Comparison of ENCODE assay signal across 27 mouse cellular contexts in genomic region chr1:193244235-193244634, GRCm38 (mm10). TPM values are rescaled to one million over a fixed set of nuclear protein-coding genes. Genes with fewer than 3 reads are reported as not detected.
DNase-seq lines count a peak whose midpoint lies in the region; ATAC-seq and TF ChIP-seq lines count a peak whose summit lies in the region.
"Had no signal": no experiment of that assay in that cellular context is flagged by ENCODE, and none has a peak within 500 bp of the region (broad histone marks: within the 10 kb centered on the region; RNA-seq: fewer than 3 reads in every experiment).

No protein-coding gene starts in this region.

- no peak for DNase-seq in heart, adult 18-20 months
- DNase-seq in heart, postnatal 0 days (ENCODE audit: low spot score): no peak
- DNase-seq in heart, adult 11 months: no peak
- no peak for DNase-seq in lung, adult 18-20 months
- DNase-seq: adrenal gland, adult 8-10 months; cerebellum, adult 18-20 months; kidney, adult 18-20 months; left cerebral cortex, postnatal 4 days; lung, postnatal 36 days; retina, postnatal 1 day; thymus, postnatal 25 days had no signal

- no peak for TF ChIP-seq POLR2A in myocyte (IDR thresholded peaks at IDR 0.05; ENCODE audit: insufficient read length, low read depth)

- H3K27ac ChIP-seq in heart, embryonic 11.5 days (ENCODE audit: low read depth, low read length): peak overlapping the region; percentile 88; the same call in 1 of the 2 replicates
- peak overlapping the region; percentile 81; the same call in 1 of the 2 replicates for H3K27ac ChIP-seq in heart, postnatal 0 days (ENCODE audit: low read depth)
- peak overlapping the region; percentile 53; the same call in 1 of the 2 replicates for H3K27ac ChIP-seq in forebrain, embryonic 16.5 days (ENCODE audit: low read length)
- H3K27ac ChIP-seq: kidney, postnatal 0 days; liver, embryonic 14.5 days; lung, embryonic 15.5 days; midbrain, embryonic 13.5 days; neural tube, embryonic 12.5 days; stomach, embryonic 15.5 days had no signal

- no peak overlapping the region for H3K4me2 ChIP-seq in heart, embryonic 11.5 days
- no peak overlapping the region for H3K4me2 ChIP-seq in heart, postnatal 0 days (ENCODE audit: low read depth, low read length)
- H3K4me2 ChIP-seq in forebrain, embryonic 16.5 days (ENCODE audit: low read length): no peak overlapping the region
- H3K4me2 ChIP-seq in myocyte (ENCODE audit: low read depth): peak overlapping the region; percentile 44
- H3K4me2 ChIP-seq: limb, embryonic 15.5 days; lung, embryonic 15.5 days; midbrain, embryonic 13.5 days; neural tube, embryonic 12.5 days; stomach, embryonic 15.5 days had no signal

- no peak for TF ChIP-seq EP300 in heart, postnatal 0 days (IDR thresholded peaks at IDR 0.05; ENCODE audit: low read depth)

- H3K9ac ChIP-seq in heart, embryonic 11.5 days (ENCODE audit: low read depth, low read length): no peak overlapping the region
- H3K9ac ChIP-seq in heart, postnatal 0 days (replicated peaks; ENCODE audit: low read depth, low read length): no peak overlapping the region
- H3K9ac ChIP-seq in forebrain, embryonic 16.5 days (replicated peaks; ENCODE audit: low read depth, low read length): no peak overlapping the region
- H3K9ac ChIP-seq: limb, embryonic 15.5 days; liver, embryonic 14.5 days; lung, embryonic 15.5 days; midbrain, embryonic 13.5 days; neural tube, embryonic 12.5 days; stomach, embryonic 15.5 days had no signal

- H3K4me3 ChIP-seq in heart, embryonic 11.5 days (ENCODE audit: low read depth, low read length): no peak overlapping the region
- H3K4me3 ChIP-seq in heart, postnatal 0 days (ENCODE audit: low read depth, low read length): no peak overlapping the region
- no peak overlapping the region for H3K4me3 ChIP-seq in forebrain, embryonic 16.5 days (replicated peaks; ENCODE audit: low read length)
- H3K4me3 ChIP-seq in myocyte: no peak overlapping the region
- H3K4me3 ChIP-seq: limb, embryonic 15.5 days; lung, embryonic 15.5 days; megakaryocyte, embryonic 14.5 days; midbrain, embryonic 13.5 days; neural tube, embryonic 12.5 days; stomach, embryonic 15.5 days had no signal

- H3K79me2 ChIP-seq in myocyte (ENCODE audit: control insufficient read depth, insufficient read depth): no peaks in the 10 kb centered on the region

- ATAC-seq in heart, embryonic 11.5 days (replicated peaks; ENCODE audit: insufficient number of reproducible peaks, low FRiP score, low TSS enrichment): no peak
- peak; percentile 15; the same call in 1 of the 2 replicates for ATAC-seq in heart, postnatal 0 days (ENCODE audit: insufficient read depth, low read depth)
- peak; percentile 65 for ATAC-seq in forebrain, embryonic 16.5 days
- ATAC-seq: activated CD4-positive, CD25-positive, alpha-beta regulatory T cell, adult 4 months; inflammation-experienced regulatory T-cells, adult 6 months; midbrain, embryonic 13.5 days had no signal

- H3K36me3 ChIP-seq in heart, embryonic 11.5 days (ENCODE audit: control insufficient read depth, insufficient read depth, low read length): no peaks in the 10 kb centered on the region
- H3K36me3 ChIP-seq in heart, postnatal 0 days (replicated peaks; ENCODE audit: control insufficient read depth, insufficient read depth, low read length): no peaks in the 10 kb centered on the region
- H3K36me3 ChIP-seq in forebrain, embryonic 16.5 days (ENCODE audit: control insufficient read depth, insufficient read depth): no peaks in the 10 kb centered on the region
- no peaks in the 10 kb centered on the region for H3K36me3 ChIP-seq in myocyte (ENCODE audit: control insufficient read depth, insufficient read depth)
- H3K36me3 ChIP-seq: limb, embryonic 15.5 days; lung, embryonic 15.5 days; midbrain, embryonic 13.5 days; neural tube, embryonic 12.5 days; stomach, embryonic 15.5 days had no signal

- H3K4me1 ChIP-seq in heart, embryonic 11.5 days (ENCODE audit: control insufficient read depth, insufficient read depth, low read length): peaks cover 7% of the 10 kb centered on the region; the same call in 1 of the 2 replicates
- 0 out of 2 replicates have a peak, but pooled peaks cover 15% of the 10 kb centered on the region for H3K4me1 ChIP-seq in heart, postnatal 0 days (ENCODE audit: control insufficient read depth, insufficient read depth)
- H3K4me1 ChIP-seq in forebrain, embryonic 16.5 days (replicated peaks; ENCODE audit: control insufficient read depth, insufficient read depth, low read length): peaks cover 12% of the 10 kb centered on the region
- H3K4me1 ChIP-seq: limb, embryonic 15.5 days; megakaryocyte, embryonic 14.5 days; midbrain, embryonic 13.5 days; neural tube, embryonic 12.5 days had no signal

- no peaks in the 10 kb centered on the region for H3K9me3 ChIP-seq in heart, embryonic 11.5 days (replicated peaks; ENCODE audit: control insufficient read depth, low read length)
- H3K9me3 ChIP-seq in heart, postnatal 0 days (replicated peaks; ENCODE audit: control insufficient read depth, low read length): no peaks in the 10 kb centered on the region
- H3K9me3 ChIP-seq in forebrain, embryonic 16.5 days (ENCODE audit: control insufficient read depth, low read length): no peaks in the 10 kb centered on the region
- H3K9me3 ChIP-seq: limb, embryonic 15.5 days; lung, embryonic 15.5 days; megakaryocyte, embryonic 14.5 days; midbrain, embryonic 13.5 days; neural tube, embryonic 12.5 days; stomach, embryonic 15.5 days had no signal

- no peak overlapping the region for H3ac ChIP-seq in myocyte (ENCODE audit: control insufficient read depth, insufficient read length)

- WGBS in heart, embryonic 11.5 days (ENCODE audit: insufficient replicate concordance): 72% methylated on average over 6 of the region's 6 CpGs
- 57% methylated on average over 6 of the region's 6 CpGs for WGBS in heart, postnatal 0 days
- 66% methylated on average over 6 of the region's 6 CpGs for WGBS in forebrain, embryonic 16.5 days

- H3K27me3 ChIP-seq in heart, embryonic 11.5 days (ENCODE audit: control insufficient read depth, insufficient read depth, low read length): no peaks in the 10 kb centered on the region
- no peaks in the 10 kb centered on the region for H3K27me3 ChIP-seq in heart, postnatal 0 days (ENCODE audit: control insufficient read depth, insufficient read depth, low read length)
- H3K27me3 ChIP-seq in forebrain, embryonic 16.5 days (replicated peaks; ENCODE audit: control insufficient read depth, insufficient read depth, low read length): no peaks in the 10 kb centered on the region
- H3K27me3 ChIP-seq in myocyte (ENCODE audit: control insufficient read depth, insufficient read depth, insufficient read length): no peaks in the 10 kb centered on the region
- H3K27me3 ChIP-seq: limb, embryonic 15.5 days; lung, embryonic 15.5 days; midbrain, embryonic 13.5 days; neural tube, embryonic 12.5 days; stomach, embryonic 15.5 days had no signal

- no peak for TF ChIP-seq CTCF in heart, postnatal 0 days (IDR thresholded peaks at IDR 0.05; ENCODE audit: low read depth)

TF ChIP-seq in myocyte, 11 proteins besides CTCF, POLR2A, EP300 and RAD21 (continues in another document):
- TF ChIP-seq SRF (IDR thresholded peaks at IDR 0.05; ENCODE audit: control insufficient read depth, insufficient read length, low read depth) (no peak), MYOG (IDR thresholded peaks at IDR 0.05; ENCODE audit: control insufficient read depth in 1 of 3, insufficient read depth in 1 of 3, insufficient read length in 2 of 3, low read depth in 2 of 3) (no peak), MAX (IDR thresholded peaks at IDR 0.05; ENCODE audit: low read depth) (no peak), TCF12 (IDR thresholded peaks at IDR 0.05; ENCODE audit: insufficient read depth, poor library complexity, severe bottlenecking) (no peak), USF1 (IDR thresholded peaks at IDR 0.05; ENCODE audit: low read depth) (no peak), E2F4 (IDR thresholded peaks at IDR 0.05; ENCODE audit: insufficient read depth) (no peak), CEBPB (IDR thresholded peaks at IDR 0.05; ENCODE audit: insufficient read depth, poor library complexity, severe bottlenecking) (no peak), REST (IDR thresholded peaks at IDR 0.05; ENCODE audit: insufficient read depth, insufficient read length) (no peak), TCF3 (IDR thresholded peaks at IDR 0.05; ENCODE audit: insufficient read length, low read depth) (no peak), POLR2AphosphoS2 (IDR thresholded peaks at IDR 0.05; ENCODE audit: insufficient read length, low read depth) (no peak)

RNA-seq across cellular contexts. Expression of gene Hsd11b1, which starts 19.6 kb away (rescaled TPM):
- 1.6 and 2.2 TPM in 2 replicates for polyA plus RNA-seq in heart, embryonic 11.5 days (2014; fragmentation: Nextera tagmentation; extraction: Ambion mirVana)
- total RNA-seq in heart, adult 18-20 months (2021): 10 to 100 TPM; 15.1 to 19.6 TPM
- 7.3 and 12.7 TPM in 2 replicates for total RNA-seq in heart, postnatal 0 days (2014; rRNA removed; ENCODE audit: low replicate concordance)
- polyA plus RNA-seq in heart, postnatal 0 days (2015; fragmentation: Nextera tagmentation; extraction: Ambion mirVana): 1.6 and 1.9 TPM in 2 replicates
- 0.42 and 1.1 TPM in 2 replicates for polyA plus RNA-seq in forebrain, embryonic 16.5 days (2015; fragmentation: Nextera tagmentation; extraction: Ambion mirVana)
- polyA plus RNA-seq in myocyte (2012; fragmentation: generic; extraction: Trizol): 2.7 TPM
- total RNA-seq: MEL had no signal
- polyA plus RNA-seq: embryonic facial prominence, embryonic 11.5 days; hindbrain, embryonic 11.5 days; midbrain, embryonic 13.5 days; neural tube, embryonic 12.5 days had no signal

RNA-seq across cellular contexts. Expression of gene G0s2, which starts 28.8 kb away (rescaled TPM):
- 38.5 and 45.3 TPM in 2 replicates for polyA plus RNA-seq in heart, embryonic 11.5 days (2014; fragmentation: Nextera tagmentation; extraction: Ambion mirVana)
- 10 to 100 TPM; 43.4 to 49.3 TPM for total RNA-seq in heart, adult 18-20 months (2021)
- total RNA-seq in heart, postnatal 0 days (2014; rRNA removed; ENCODE audit: low replicate concordance): 71.1 and 122 TPM in 2 replicates
- polyA plus RNA-seq in heart, postnatal 0 days (2015; fragmentation: Nextera tagmentation; extraction: Ambion mirVana): 92.2 and 93.3 TPM in 2 replicates
- polyA plus RNA-seq in forebrain, embryonic 16.5 days (2015; fragmentation: Nextera tagmentation; extraction: Ambion mirVana): 3.6 TPM in 2 replicates
- polyA plus RNA-seq in myocyte (2012; fragmentation: generic; extraction: Trizol): 206 TPM
- total RNA-seq: MEL had no signal

RNA-seq across cellular contexts. Expression of gene Lamb3, which starts 36.7 kb away (rescaled TPM):
- 0.64 and 1.2 TPM in 2 replicates for polyA plus RNA-seq in heart, embryonic 11.5 days (2014; fragmentation: Nextera tagmentation; extraction: Ambion mirVana)
- 10 to 100 TPM in 1 of 2 experiments, 1 to 10 TPM in 1; 8.5 to 13.5 TPM for total RNA-seq in heart, adult 18-20 months (2021)
- total RNA-seq in heart, postnatal 0 days (2014; rRNA removed; ENCODE audit: low replicate concordance): 9.8 and 19.2 TPM in 2 replicates
- polyA plus RNA-seq in heart, postnatal 0 days (2015; fragmentation: Nextera tagmentation; extraction: Ambion mirVana): 6.0 and 8.1 TPM in 2 replicates
- polyA plus RNA-seq in forebrain, embryonic 16.5 days (2015; fragmentation: Nextera tagmentation; extraction: Ambion mirVana): 0.32 and 0.58 TPM in 2 replicates
- 15.5 TPM for polyA plus RNA-seq in myocyte (2012; fragmentation: generic; extraction: Trizol)

RNA-seq across cellular contexts. Expression of gene Traf3ip3, which starts 42.7 kb away (rescaled TPM):
- polyA plus RNA-seq in heart, embryonic 11.5 days (2014; fragmentation: Nextera tagmentation; extraction: Ambion mirVana): 2.0 and 2.1 TPM in 2 replicates
- 1 to 10 TPM; 1.3 to 4.7 TPM for total RNA-seq in heart, adult 18-20 months (2021)
- total RNA-seq in heart, postnatal 0 days (2014; rRNA removed; ENCODE audit: low replicate concordance): 0.08 and 0.61 TPM in 2 replicates
- polyA plus RNA-seq in heart, postnatal 0 days (2015; fragmentation: Nextera tagmentation; extraction: Ambion mirVana): 0.54 and 0.79 TPM in 2 replicates
- 0.51 and 1.2 TPM in 2 replicates for polyA plus RNA-seq in forebrain, embryonic 16.5 days (2015; fragmentation: Nextera tagmentation; extraction: Ambion mirVana)
- 11.5 TPM for polyA plus RNA-seq in myocyte (2012; fragmentation: generic; extraction: Trizol)
